Mouse (Mus musculus): ENCODE results near the gene Lrch1.

The Lrch1 gene

DNA sequence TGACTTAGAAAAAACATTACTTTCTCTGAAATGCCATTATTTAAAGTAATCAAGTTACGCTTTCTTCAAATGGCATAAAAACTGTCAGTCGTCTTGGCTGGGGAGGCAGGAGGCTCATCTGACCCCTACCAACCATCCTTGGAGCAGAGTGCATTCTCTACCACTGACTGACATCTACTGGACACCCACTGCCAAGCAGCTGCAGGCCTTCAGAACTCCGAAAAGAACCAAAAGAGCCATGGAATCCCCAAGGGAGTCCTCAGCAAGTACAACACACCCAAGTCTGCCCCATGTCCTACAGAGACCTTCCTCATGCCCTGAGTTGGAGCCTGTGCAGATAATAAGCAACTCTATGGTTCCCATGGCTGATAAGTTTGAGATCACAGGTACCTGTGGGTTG, 224.1 kb downstream of the Lrch1 start:
- no peak for DNase-seq (ENCODE audit: low spot score in 2 of 2)

DNA sequence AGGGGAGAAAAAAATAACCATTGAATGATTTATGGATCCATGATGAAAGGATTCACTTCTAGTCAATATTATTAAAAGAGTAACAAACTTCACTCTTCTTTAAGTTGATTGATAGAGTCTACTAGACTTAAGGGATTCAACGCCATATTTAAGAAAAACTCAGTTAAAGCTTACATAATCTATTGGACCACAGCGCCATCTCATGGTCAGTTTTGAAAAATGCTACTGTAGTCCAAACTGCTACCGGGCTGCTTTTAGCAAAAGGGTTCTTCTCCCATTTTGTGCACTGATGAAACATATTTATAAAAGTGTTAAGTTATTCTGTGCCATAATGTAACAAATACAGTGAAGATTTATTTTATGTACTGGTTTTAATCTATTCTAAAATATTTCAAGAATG, 238.6 kb downstream of the Lrch1 start:
- peak in 1 of 2 experiments; percentile 56 for DNase-seq (ENCODE audit: low spot score in 2 of 2)

All from left cerebral cortex, adult 9 months (tissue).